8 mouse cellular contexts compared by ENCODE assay signal in the genomic region with DNA sequence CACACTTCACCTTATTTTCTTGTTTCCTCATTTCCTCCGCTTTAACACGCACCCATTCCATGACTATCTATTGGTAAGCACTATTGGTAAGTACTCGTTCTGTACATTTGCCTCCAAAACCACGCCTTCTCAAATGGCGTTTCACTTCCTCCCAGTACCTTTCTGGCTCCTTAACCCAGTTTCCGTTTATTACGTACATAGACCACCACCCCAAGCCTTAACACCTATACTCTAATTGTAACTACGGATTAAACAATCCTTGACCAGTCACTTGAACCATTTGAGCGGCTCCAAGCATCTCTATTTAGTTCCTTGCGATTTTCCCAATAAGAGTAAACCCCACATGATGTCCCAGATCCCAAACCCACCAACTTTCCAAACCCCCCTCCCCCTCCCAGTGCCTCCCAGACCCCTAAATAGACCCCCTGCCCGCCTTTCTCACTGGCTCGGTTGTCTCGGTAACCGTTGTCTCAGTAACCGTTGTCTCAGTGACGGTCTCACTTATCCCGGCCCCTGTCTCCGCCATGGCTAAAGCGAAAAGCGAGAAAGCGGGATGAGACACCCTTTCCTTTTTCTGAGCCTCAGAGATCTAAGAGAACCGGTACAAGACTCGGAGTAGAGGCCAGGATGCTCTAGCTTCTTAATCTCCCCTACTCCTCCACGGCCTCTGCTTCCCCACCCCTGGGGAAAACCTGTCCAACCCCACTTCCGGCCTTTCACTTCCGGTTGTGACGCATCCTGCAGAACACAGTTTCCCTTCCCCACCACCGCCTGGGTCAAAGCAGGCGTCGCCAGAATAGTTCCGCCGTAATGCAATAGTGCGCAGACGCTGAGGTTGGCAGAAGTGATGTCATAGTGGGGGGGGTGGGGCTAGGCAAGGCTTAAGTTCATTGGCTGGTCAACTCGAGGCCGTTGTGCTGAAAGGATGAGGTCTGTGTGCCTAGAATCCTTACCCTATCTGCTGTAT. TPM values are rescaled to one million over a fixed set of nuclear protein-coding genes. Genes with fewer than 3 reads are reported as not detected.
DNase-seq lines count a peak whose midpoint lies in the region; ATAC-seq and TF ChIP-seq lines count a peak whose summit lies in the region.

A gene (minus strand): TSS at position 761 of the 967 bp plus-strand sequence.

- ATAC-seq in common myeloid progenitor, adult 5-6 weeks (replicated peaks; ENCODE audit: low read depth, poor library complexity, severe bottlenecking): peak; percentile 93
- ATAC-seq in hindbrain, postnatal 0 days: peak; percentile 98
- ATAC-seq in megakaryocyte, adult 5-6 weeks (ENCODE audit: poor library complexity, severe bottlenecking): peak; percentile 96

- H3K4me3 ChIP-seq in gastrocnemius, adult 2 months: peak within 1 kb of the TSS; percentile 78
- peak within 1 kb of the TSS; percentile 76 for H3K4me3 ChIP-seq in hindbrain, postnatal 0 days (ENCODE audit: low read length)
- H3K4me3 ChIP-seq in left cerebral cortex, adult 2 months: peak within 1 kb of the TSS; percentile 76

- peak; percentile 99 for DNase-seq in ZHBTc4 (ENCODE audit: low read depth, low spot score)
- DNase-seq in gastrocnemius, adult 2 months: peak; percentile 96
- DNase-seq in hindbrain, postnatal 0 days (ENCODE audit: low spot score): peak; percentile 99
- peak; percentile 93 to 96 for DNase-seq in left cerebral cortex, adult 2 months (ENCODE audit: extremely low spot score in 1 of 2, low spot score in 2 of 2)
- peak; percentile 96 to 97 for DNase-seq in right cerebral cortex, adult 2 months (ENCODE audit: low spot score in 2 of 2)
- peak; percentile 96 for DNase-seq in urinary bladder, postnatal 14 days (ENCODE audit: low spot score)

- H3K9ac ChIP-seq in hindbrain, postnatal 0 days (replicated peaks; ENCODE audit: low read length): peak within 1 kb of the TSS; percentile 71

- peaks cover 9% of the 10 kb centered on the region for H3K4me1 ChIP-seq in hindbrain, postnatal 0 days (ENCODE audit: insufficient read depth, low read length)

- WGBS in hindbrain, postnatal 0 days: 2% methylated on average over 36 of the region's 36 CpGs

- no peaks in the 10 kb centered on the region for H3K27me3 ChIP-seq in hindbrain, postnatal 0 days (ENCODE audit: insufficient read depth, low read length)

- H3K4me2 ChIP-seq in hindbrain, postnatal 0 days (ENCODE audit: low read depth, low read length): peak within 1 kb of the TSS; percentile 86

- peaks cover 5% of the 10 kb centered on the region for H3K36me3 ChIP-seq in hindbrain, postnatal 0 days (ENCODE audit: insufficient read depth, low read length)

- no peaks in the 10 kb centered on the region for H3K9me3 ChIP-seq in hindbrain, postnatal 0 days (ENCODE audit: low read length)

- no peak for TF ChIP-seq CTCF in gastrocnemius, adult 2 months (IDR thresholded peaks at IDR 0.05)
- TF ChIP-seq CTCF in hindbrain, postnatal 0 days (IDR thresholded peaks at IDR 0.05; ENCODE audit: low read depth): no peak
- no peak for TF ChIP-seq CTCF in left cerebral cortex, adult 2 months (IDR thresholded peaks at IDR 0.05)

- H3K27ac ChIP-seq in gastrocnemius, adult 2 months: peak within 1 kb of the TSS; percentile 93
- H3K27ac ChIP-seq in hindbrain, postnatal 0 days: peak within 1 kb of the TSS; percentile 85
- peak within 1 kb of the TSS; percentile 81 for H3K27ac ChIP-seq in left cerebral cortex, adult 2 months

- intact Hi-C loops in gastrocnemius, adult 2 months (cut with DNase I): loop anchor here (5.0 to 10.0 kb wide), 2 partner anchors 114 to 676 kb away; a partner anchor contains a TSS
- intact Hi-C loops in left cerebral cortex, adult 2 months (cut with DNase I): no loop called here

RNA-seq across cellular contexts. Expression of the gene that starts here (rescaled TPM):
- total RNA-seq in common myeloid progenitor, adult 5-6 weeks (2017): 41.4 and 79.0 TPM in 2 replicates
- 10 to 100 TPM; 52.2 to 57.7 TPM for total RNA-seq in gastrocnemius, adult 2 months (2021)
- 28.4 and 28.5 TPM in 2 replicates for total RNA-seq in hindbrain, postnatal 0 days (2014; rRNA removed)
- 143 and 145 TPM in 2 replicates for polyA plus RNA-seq in hindbrain, postnatal 0 days (2015; fragmentation: Nextera tagmentation; extraction: Ambion mirVana)
- total RNA-seq in left cerebral cortex, adult 2 months (2021): 100 to 1,000 TPM; 132 to 146 TPM
- total RNA-seq in megakaryocyte, adult 5-6 weeks (2015): 61.1 and 68.5 TPM in 2 replicates
- total RNA-seq in megakaryocyte, adult 5-6 weeks (2017): 58.5 and 63.3 TPM in 2 replicates

Comparison
In these comparisons a context has a peak if more than half of its experiments do, and no peak if none do; other contexts are left out.
1. Peak in every context shown above with its lines: DNase-seq, ATAC-seq, H3K4me3 ChIP-seq and H3K27ac ChIP-seq.